Mouse (Mus musculus) bone marrow, adult 2 months (tissue): ENCODE results near the gene Sbf2. TPM values are rescaled to one million over a fixed set of nuclear protein-coding genes. Genes with fewer than 3 reads are reported as not detected.

ENCODE experiments used
- H3K27ac ChIP-seq: fragments of 200-500 bp; 2 replicates; pipeline ENCODE4 v1.5.1; 2012; ENCODE audit warnings: low read depth, mild to moderate bottlenecking, control low read depth, inconsistent platforms, low read length; ENCODE audit not compliant: control insufficient read depth, poor library complexity, insufficient read depth
- H3K4me1 ChIP-seq: fragments of 200-500 bp; 2 replicates; pipeline ENCODE4 v1.6.1; 2011; ENCODE audit warnings: low read length; ENCODE audit not compliant: control insufficient read depth, insufficient read depth
- H3K4me3 ChIP-seq: fragments of 200-500 bp; replicated peaks from 2 replicates; pipeline ENCODE3; 2011; ENCODE audit warnings: mild to moderate bottlenecking, low read depth, low read length, control low read depth; ENCODE audit not compliant: control insufficient read depth
- CTCF ChIP-seq: fragments of 200-500 bp; IDR thresholded peaks from 2 replicates; pipeline ENCODE4 v1.5.1; 2011; ENCODE audit warnings: low read length, control low read depth; ENCODE audit not compliant: control insufficient read depth, insufficient read depth
- POLR2A ChIP-seq: fragments of 200-500 bp; IDR thresholded peaks from 2 replicates; pipeline ENCODE4 v1.6.1; 2011; ENCODE audit warnings: low read depth, mild to moderate bottlenecking, control low read depth, low read length, borderline replicate concordance; ENCODE audit not compliant: control insufficient read depth
- WGBS: fragments of 180-500 bp; shearing (Covaris S2); methylation state at CpG from one replicate; pipeline ENCODE4 v1.1.7; 2018; 5-methylcytosine and 5-hydroxymethylcytosine counted together
- polyA plus RNA-seq: library from polyadenylated mRNA; stranded (reverse); fragments of >200 nt; gene quantifications from 2 replicates; pipeline ENCODE4 v1.2.4, GENCODE M21; 2011; ENCODE audit warnings: low replicate concordance; ENCODE audit not compliant: missing spikeins, insufficient read depth, insufficient read length

Gene Sbf2
- polyA plus RNA-seq, 1 experiment, result 11.1 TPM

DNA sequence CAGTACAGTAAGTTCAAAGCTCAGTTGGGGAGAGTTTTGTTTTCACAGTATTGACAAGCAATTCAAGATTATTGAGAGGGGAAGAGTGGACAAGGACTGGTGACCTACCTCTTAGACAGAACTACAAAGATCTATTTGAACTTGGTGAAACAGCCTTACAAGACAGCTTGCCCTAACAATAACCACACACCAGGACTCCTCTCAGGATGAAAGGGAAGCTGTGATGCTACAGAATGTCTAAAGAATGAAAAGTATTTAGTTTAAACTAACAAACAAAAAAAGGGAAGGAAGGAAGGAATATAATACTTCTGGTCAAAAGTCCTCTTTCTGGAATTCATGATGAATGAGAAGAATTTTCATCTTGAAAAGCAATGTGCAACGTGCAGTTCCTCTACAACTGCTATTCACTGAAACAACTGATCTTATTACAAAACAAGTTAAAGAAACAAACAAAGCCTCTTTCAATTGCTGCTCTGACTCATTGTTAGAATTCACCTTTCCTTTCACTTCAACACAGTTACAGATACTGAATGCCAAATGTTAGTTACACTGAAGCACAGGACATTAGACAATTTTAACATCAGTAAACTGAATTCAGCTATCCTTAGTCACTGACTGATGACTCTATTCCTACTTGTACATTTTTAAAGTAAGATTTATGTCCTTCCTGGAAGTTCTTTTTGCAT lies 89.5 kb downstream of the Sbf2 start:
- Histone ChIP-seq H3K4me1 (no peaks in the 10 kb centered on the region), H3K27ac (no peak overlapping the region), H3K4me3 (no peak overlapping the region)
- 21% methylated on average over 1 of the region's 1 CpGs for WGBS
- no peak for TF ChIP-seq CTCF
- TF ChIP-seq POLR2A, result no peak

DNA sequence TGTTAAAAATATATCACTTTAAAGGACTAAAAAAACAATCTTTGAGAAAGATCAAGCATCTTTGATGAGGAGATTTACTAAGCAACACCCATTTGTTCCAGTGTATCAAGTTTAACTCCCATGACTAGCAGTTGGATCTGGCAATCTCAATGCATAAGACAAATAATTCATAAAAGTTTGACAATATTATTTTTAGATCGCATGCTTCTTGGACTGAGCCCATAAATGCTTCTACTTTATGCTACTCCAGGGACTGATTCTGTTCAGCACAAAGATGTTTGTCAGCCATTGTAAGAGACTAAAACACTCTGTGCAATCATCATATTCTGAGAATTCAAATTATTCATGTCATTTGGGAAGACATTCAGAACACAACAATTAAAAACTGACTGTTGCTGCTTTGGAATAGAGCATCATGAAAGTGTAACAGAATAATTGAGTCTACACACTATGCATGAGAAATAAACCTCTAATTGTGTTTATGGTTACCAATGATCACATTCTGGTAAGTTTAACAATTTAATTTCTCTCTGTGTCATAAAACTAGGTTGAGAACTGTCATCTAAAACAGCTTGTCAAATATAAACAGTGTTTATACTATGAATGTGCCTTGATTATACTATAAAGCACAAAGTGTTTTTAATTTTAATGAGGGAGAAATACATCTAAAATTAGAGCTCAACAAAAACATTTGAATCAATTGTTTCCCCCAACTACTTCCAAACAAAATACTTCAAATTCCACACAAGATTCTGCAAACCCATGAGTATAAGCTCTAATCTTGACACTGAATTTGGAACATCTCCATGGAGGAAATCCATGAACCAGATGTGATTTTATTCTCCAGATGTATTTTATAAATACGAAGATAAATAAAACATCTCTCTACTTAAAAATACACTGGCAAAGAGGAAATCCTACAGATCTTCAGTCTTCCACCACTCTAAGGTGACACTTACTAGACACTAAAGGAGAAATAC lies 98.2 kb downstream of the Sbf2 start:
- TF ChIP-seq CTCF (no peak), POLR2A (no peak)
- Histone ChIP-seq H3K4me3 (no peak overlapping the region), H3K4me1 (no peaks in the 10 kb centered on the region), H3K27ac (no peak overlapping the region)
- WGBS, result 76% methylated on average over 2 of the region's 2 CpGs

DNA sequence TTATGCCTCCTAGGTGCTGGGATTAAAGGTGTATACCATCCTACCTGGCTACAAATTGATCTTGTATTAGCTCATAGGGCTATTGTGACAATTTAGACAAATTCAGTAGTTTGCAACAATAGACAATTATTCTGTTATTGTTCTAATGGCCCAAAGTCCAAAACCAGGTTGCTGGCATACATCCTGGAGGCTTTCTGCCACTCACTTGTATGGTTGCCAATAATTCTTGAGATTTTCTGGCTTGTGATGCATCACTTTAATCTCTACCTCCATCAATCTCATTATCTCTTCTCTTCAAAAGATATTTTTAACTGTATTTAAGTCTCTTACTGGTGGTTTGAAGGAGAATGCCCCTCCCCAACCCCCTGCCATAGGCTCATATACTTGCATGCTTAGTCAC lies 100.6 kb downstream of the Sbf2 start:
- no peak for TF ChIP-seq CTCF
- no peak for TF ChIP-seq POLR2A
- H3K4me1 ChIP-seq, result no peaks in the 10 kb centered on the region
- H3K27ac ChIP-seq, result no peak overlapping the region
- H3K4me3 ChIP-seq, result no peak overlapping the region

DNA sequence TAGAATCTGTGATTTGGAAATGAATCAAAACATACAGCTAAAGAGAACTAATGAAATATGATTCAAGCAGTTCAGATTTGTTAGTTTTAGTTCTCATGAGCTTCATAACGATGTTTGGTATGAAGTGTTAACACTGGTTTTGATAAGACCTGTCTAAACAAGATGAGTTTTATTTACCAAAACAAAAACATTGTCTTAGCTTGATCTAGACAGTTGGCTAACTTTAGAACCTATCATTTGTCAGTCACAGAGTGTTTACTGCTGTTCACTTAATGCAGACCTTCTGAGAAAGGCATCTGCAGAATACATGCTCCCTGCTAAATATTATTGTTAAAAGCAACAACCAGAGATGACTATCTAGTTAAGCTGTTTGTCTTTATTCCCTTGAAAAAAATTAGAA lies 116.1 kb downstream of the Sbf2 start:
- TF ChIP-seq CTCF (no peak), POLR2A (no peak)
- H3K27ac ChIP-seq, result no peak overlapping the region
- no peaks in the 10 kb centered on the region for H3K4me1 ChIP-seq
- no peak overlapping the region for H3K4me3 ChIP-seq
- 68% methylated on average over 1 of the region's 1 CpGs for WGBS

DNA sequence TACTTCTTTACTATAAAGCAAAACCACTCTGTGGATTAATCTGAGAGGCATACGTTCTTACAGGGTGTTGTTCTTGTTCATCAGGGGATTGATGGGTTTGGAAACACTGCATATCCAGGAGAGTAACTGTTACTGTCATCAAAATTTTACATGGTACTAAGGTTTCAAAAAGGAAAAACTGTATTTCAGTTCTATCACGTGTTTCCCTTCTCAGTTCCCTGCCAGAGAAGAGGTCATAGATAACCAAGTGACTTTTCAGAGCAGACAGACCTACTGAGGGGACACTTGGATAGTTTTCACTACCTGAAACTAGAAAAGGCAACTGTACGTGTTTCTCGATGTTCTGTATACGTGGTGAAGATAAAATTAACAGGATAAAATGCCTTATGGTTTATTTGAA lies 123.7 kb downstream of the Sbf2 start:
- Histone ChIP-seq H3K27ac (no peak overlapping the region), H3K4me3 (no peak overlapping the region), H3K4me1 (no peaks in the 10 kb centered on the region)
- WGBS, result 76% methylated on average over 5 of the region's 5 CpGs
- TF ChIP-seq CTCF (no peak), POLR2A (no peak)

DNA sequence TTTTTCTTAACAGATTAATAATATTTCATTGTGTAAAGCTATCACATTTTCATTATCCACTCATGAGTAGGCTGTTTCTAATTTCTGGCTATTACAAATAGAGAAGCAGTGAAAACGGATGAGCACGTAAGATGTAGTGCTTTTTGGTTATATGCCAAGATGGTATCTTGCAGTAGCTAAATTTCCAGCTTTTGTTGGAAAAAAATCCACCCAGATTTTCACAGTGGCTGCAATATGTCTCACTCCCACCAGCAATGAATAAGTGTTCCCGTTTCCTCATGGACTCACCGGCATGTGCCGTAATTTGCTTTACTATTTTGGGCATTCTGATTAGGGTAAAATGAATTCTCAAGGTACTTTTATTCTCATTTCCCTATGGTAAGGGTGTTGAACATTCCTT lies 129.7 kb downstream of the Sbf2 start:
- H3K4me3 ChIP-seq, result no peak overlapping the region
- TF ChIP-seq CTCF (no peak), POLR2A (no peak)
- no peak overlapping the region for H3K27ac ChIP-seq
- 79% methylated on average over 5 of the region's 5 CpGs for WGBS
- no peaks in the 10 kb centered on the region for H3K4me1 ChIP-seq

DNA sequence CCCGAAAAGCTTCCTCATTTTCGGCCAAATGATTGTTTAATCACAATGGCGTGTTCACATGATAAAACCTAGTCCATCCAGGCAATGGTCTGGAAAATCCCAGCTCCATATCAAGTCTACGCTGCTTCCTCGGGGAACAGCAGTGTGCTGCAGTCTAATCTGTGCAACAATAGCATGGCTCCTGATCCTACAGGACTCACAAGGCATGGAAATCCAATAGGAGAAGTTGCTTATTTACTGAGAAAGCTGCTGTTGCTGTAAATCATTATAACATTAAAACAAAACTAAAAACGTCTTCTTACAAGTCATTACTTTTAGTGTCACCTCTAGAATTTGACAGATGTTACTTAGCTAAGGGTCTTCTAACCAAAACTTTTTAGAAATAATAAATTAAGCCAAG lies 143.7 kb downstream of the Sbf2 start:
- WGBS, result 71% methylated on average over 6 of the region's 6 CpGs
- Histone ChIP-seq H3K4me3 (no peak overlapping the region), H3K4me1 (no peaks in the 10 kb centered on the region), H3K27ac (no peak overlapping the region)
- TF ChIP-seq CTCF (no peak), POLR2A (no peak)

DNA sequence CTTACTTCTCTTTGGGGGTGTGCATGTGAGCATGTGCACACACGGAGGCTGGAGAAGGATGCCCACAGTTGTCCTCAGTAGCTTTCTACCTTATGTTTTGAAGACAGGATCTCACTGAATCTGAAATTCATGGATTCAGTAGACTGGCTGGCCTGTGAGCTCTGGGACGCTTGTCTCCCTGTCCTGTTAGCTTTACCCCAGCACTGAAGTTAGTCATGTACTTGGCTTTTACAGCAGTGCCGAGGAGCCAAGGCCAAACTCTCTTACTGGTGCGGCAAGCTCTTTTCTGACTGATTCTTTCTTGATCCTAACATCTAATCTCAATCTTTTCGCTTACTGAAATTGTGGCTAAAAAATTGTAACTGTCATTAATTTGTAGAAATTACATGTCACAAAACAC lies 151.3 kb downstream of the Sbf2 start:
- no peak overlapping the region for H3K27ac ChIP-seq
- WGBS, result 82% methylated on average over 5 of the region's 5 CpGs
- no peak for TF ChIP-seq POLR2A
- no peak for TF ChIP-seq CTCF
- no peak overlapping the region for H3K4me3 ChIP-seq
- H3K4me1 ChIP-seq, result no peaks in the 10 kb centered on the region
